Mouse (Mus musculus) common myeloid progenitor, adult 5-6 weeks (primary cell): Measurements from ENCODE around the gene Lin54. TPM values are rescaled to one million over a fixed set of nuclear protein-coding genes. Genes with fewer than 3 reads are reported as not detected.

Source experiments
- ATAC-seq: replicated peaks from 2 replicates; pipeline ENCODE4 v1.8.0; 2016; ENCODE audit warnings: low read depth, mild to moderate bottlenecking, moderate TSS enrichment, inconsistent platforms; ENCODE audit not compliant: poor library complexity, severe bottlenecking
- total RNA-seq: library from RNA; stranded (forward); fragments of 200-1000, 187-1606 nt; gene quantifications from 2 replicates; pipeline ENCODE4 v1.2.3, GENCODE M21; 2017

Gene Lin54
- total RNA-seq = 31.5 and 38.7 TPM in 2 replicates

- ATAC-seq = peak; percentile 79
Measured at GRCm38 (mm10) chr5:100500458-100500961, at the start of gene Lin54. TSS of gene Lin54 (minus strand) at chr5:100500639.

GRCm38 (mm10) chr5:100550151-100550550 lies 49.7 kb upstream of the Lin54 start:
- ATAC-seq = peak; percentile 19; the same call in 1 of the 2 replicates

- ATAC-seq = no peak
Measured at GRCm38 (mm10) chr5:100549311-100549710, 48.9 kb upstream of the Lin54 start.

- no peak for ATAC-seq
Measured at GRCm38 (mm10) chr5:100548236-100548635, 47.8 kb upstream of the Lin54 start.

- peak; percentile 76 for ATAC-seq
Measured at GRCm38 (mm10) chr5:100546294-100547080, 46.0 kb upstream of the Lin54 start.

GRCm38 (mm10) chr5:100536638-100537037 lies 36.2 kb upstream of the Lin54 start:
- ATAC-seq = peak; percentile 89

- no peak for ATAC-seq
Measured at GRCm38 (mm10) chr5:100535826-100536225, 35.4 kb upstream of the Lin54 start.

- peak; percentile 99 for ATAC-seq
Measured at GRCm38 (mm10) chr5:100526164-100526563, 25.7 kb upstream of the Lin54 start.

GRCm38 (mm10) chr5:100525620-100526019 lies 25.2 kb upstream of the Lin54 start:
- ATAC-seq = peak; percentile 23; the same call in 1 of the 2 replicates

GRCm38 (mm10) chr5:100524921-100525320 lies 24.5 kb upstream of the Lin54 start:
- no peak for ATAC-seq

GRCm38 (mm10) chr5:100523331-100523730 lies 22.9 kb upstream of the Lin54 start:
- ATAC-seq = no peak

- ATAC-seq = no peak
Measured at GRCm38 (mm10) chr5:100520223-100520622, 19.8 kb upstream of the Lin54 start.

- peak; percentile 5; the same call in 1 of the 2 replicates for ATAC-seq
Measured at GRCm38 (mm10) chr5:100519027-100519411, 18.6 kb upstream of the Lin54 start.

GRCm38 (mm10) chr5:100518049-100519026 lies 17.9 kb upstream of the Lin54 start, which contains the start of gene Cops4:
TSS of gene Cops4 (plus strand) at chr5:100518309.
- ATAC-seq = peak; percentile 99

- no peak for ATAC-seq
Measured at GRCm38 (mm10) chr5:100512576-100512975, 12.1 kb upstream of the Lin54 start.

GRCm38 (mm10) chr5:100509247-100509646 lies 8.8 kb upstream of the Lin54 start:
- ATAC-seq = peak; percentile 92

- no peak for ATAC-seq
Measured at GRCm38 (mm10) chr5:100501267-100501666, 828 bp upstream of the Lin54 start.

- ATAC-seq = peak; percentile 47
Measured at GRCm38 (mm10) chr5:100499831-100500304, 571 bp downstream of the Lin54 start.

GRCm38 (mm10) chr5:100499243-100499642 lies 1.2 kb downstream of the Lin54 start:
- no peak for ATAC-seq
